8 mouse cellular contexts compared by ENCODE assay signal in the genomic region with DNA sequence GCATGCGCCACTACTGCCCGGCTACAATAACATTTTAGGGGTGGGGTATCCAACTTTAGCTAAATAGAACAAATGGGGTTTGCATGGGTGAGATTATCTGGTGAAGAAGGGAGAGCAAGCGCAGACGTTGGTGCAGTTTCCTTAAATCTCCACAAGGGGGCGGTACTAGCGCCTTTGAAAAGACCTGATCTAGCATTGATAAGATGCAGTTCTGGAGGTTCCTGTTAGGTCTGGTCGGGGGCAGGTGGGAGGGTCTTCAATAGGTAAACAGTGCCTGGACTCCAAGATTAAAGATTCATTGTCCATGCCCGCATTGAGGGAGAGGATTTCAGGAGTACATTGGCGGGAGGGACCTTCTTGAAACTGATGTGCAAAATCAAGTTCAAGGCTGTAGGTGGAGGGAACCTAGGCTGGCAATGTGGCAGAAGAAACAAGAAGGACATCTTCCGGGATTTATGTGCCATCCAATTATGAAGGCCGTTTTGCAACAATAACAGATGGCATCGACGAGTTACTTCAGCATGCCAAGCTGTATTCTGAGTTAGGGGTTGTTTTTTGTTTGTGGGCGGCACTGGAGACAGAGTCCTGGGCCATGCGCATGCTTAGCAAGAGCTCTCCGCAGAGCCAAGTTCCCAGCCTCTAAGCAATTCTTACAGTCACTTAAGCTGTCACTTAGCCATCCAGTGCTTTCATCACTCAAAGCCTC. TPM values are rescaled to one million over a fixed set of nuclear protein-coding genes. Genes with fewer than 3 reads are reported as not detected.
DNase-seq lines count a peak whose midpoint lies in the region; ATAC-seq lines count a peak whose summit lies in the region.

No protein-coding gene starts in this region.

- peak; percentile 20 to 44 for DNase-seq in frontal cortex, postnatal 25 days (ENCODE audit: low spot score in 2 of 2)
- DNase-seq in 3T3-L1 (ENCODE audit: low read depth, low spot score) = peak; percentile 56
- peak; percentile 85 for DNase-seq in R1 (ENCODE audit: low read depth, low spot score)
- DNase-seq in embryo, embryonic 10.5 days (ENCODE audit: low spot score) = peak; percentile 79
- DNase-seq in layer of hippocampus, postnatal 25 days (ENCODE audit: extremely low spot score in 1 of 2, low spot score in 1 of 2) = peak; percentile 30 to 56

- ATAC-seq in frontal cortex, adult (ENCODE audit: low TSS enrichment) = no peak; the same call in 1 of the 2 replicates
- 0 out of 2 replicates have a peak, but pooled peaks have one; percentile 32 for ATAC-seq in neutrophil, adult 5-6 weeks (ENCODE audit: extremely low read depth, insufficient number of reproducible peaks, low FRiP score, poor library complexity, severe bottlenecking)
- ATAC-seq in activated CD4-positive, CD25-positive, alpha-beta regulatory T cell, adult 4 months = no peak

RNA-seq across cellular contexts. Expression of a gene that starts 3.0 kb away (rescaled TPM):
- not detected for total RNA-seq in layer of hippocampus, postnatal 25 days (2021)
- not detected in 2 replicates for total RNA-seq in neutrophil, adult 5-6 weeks (2017)
- polyA plus RNA-seq in activated CD4-positive, CD25-positive, alpha-beta regulatory T cell, adult 4 months (2017; shearing (Covaris generic)) = not detected

RNA-seq across cellular contexts. Expression of a gene that starts 32.3 kb away (rescaled TPM):
- total RNA-seq in layer of hippocampus, postnatal 25 days (2021) = 1 to 10 TPM; 1.8 to 2.2 TPM
- total RNA-seq in neutrophil, adult 5-6 weeks (2017) = not detected in 2 replicates
- polyA plus RNA-seq in activated CD4-positive, CD25-positive, alpha-beta regulatory T cell, adult 4 months (2017; shearing (Covaris generic)) = under 1 TPM in 1 of 2 experiments, not detected in 1; 0.24 TPM

RNA-seq across cellular contexts. Expression of a gene that starts 32.9 kb away (rescaled TPM):
- 10 to 100 TPM; 15.3 to 16.4 TPM for total RNA-seq in layer of hippocampus, postnatal 25 days (2021)
- total RNA-seq in neutrophil, adult 5-6 weeks (2017) = not detected in 2 replicates
- polyA plus RNA-seq in activated CD4-positive, CD25-positive, alpha-beta regulatory T cell, adult 4 months (2017; shearing (Covaris generic)) = not detected

RNA-seq across cellular contexts. Expression of a gene that starts 44.5 kb away (rescaled TPM):
- 100 to 1,000 TPM; 103 to 132 TPM for total RNA-seq in layer of hippocampus, postnatal 25 days (2021)
- 0.70 and 7.5 TPM in 2 replicates for total RNA-seq in neutrophil, adult 5-6 weeks (2017)
- 1 to 10 TPM; 1.0 to 1.1 TPM for polyA plus RNA-seq in activated CD4-positive, CD25-positive, alpha-beta regulatory T cell, adult 4 months (2017; shearing (Covaris generic))

RNA-seq across cellular contexts. Expression of a gene that starts 45.1 kb away (rescaled TPM):
- total RNA-seq in layer of hippocampus, postnatal 25 days (2021) = 1,000 to 10,000 TPM; 1,227 to 1,377 TPM
- 0.98 TPM in 1 of 2 replicates, not detected in the other for total RNA-seq in neutrophil, adult 5-6 weeks (2017)
- 1 to 10 TPM; 3.0 to 4.3 TPM for polyA plus RNA-seq in activated CD4-positive, CD25-positive, alpha-beta regulatory T cell, adult 4 months (2017; shearing (Covaris generic))

Comparison
In these comparisons a context has a peak if more than half of its experiments do, and no peak if none do; other contexts are left out.
1. DNase-seq: peak in every context shown above with its lines; median percentile 85 in R1; 79 in embryo, embryonic 10.5 days; 56 in 3T3-L1; 43 in layer of hippocampus, postnatal 25 days; 32 in frontal cortex, postnatal 25 days.
2. RNA of a gene that starts 32.9 kb away (total RNA-seq): 15.3 to 16.4 TPM in layer of hippocampus, postnatal 25 days; not detected in neutrophil, adult 5-6 weeks; every median in the first group is over 10 times any median in the second.